Mouse (Mus musculus) gonadal fat pad, adult 2 months (tissue): ENCODE measurements around the gene Ube2n. TPM values are rescaled to one million over a fixed set of nuclear protein-coding genes. Genes with fewer than 3 reads are reported as not detected.
A peak's percentile ranks its signal among the peaks of the same experiment; 100 is the strongest.

Experiments used
- DNase-seq: peaks from one replicate; pipeline ENCODE4 v3.0.0-alpha.2; 2012; ENCODE audit warnings: low read depth
- polyA plus RNA-seq: library from polyadenylated mRNA; depleted of rRNA; stranded (reverse); fragments of >200 nt; gene quantifications from 2 replicates; pipeline ENCODE4 v1.2.3, GENCODE M21; 2012

The Ube2n gene
- polyA plus RNA-seq, 1 experiment = 67.7 TPM

DNA sequence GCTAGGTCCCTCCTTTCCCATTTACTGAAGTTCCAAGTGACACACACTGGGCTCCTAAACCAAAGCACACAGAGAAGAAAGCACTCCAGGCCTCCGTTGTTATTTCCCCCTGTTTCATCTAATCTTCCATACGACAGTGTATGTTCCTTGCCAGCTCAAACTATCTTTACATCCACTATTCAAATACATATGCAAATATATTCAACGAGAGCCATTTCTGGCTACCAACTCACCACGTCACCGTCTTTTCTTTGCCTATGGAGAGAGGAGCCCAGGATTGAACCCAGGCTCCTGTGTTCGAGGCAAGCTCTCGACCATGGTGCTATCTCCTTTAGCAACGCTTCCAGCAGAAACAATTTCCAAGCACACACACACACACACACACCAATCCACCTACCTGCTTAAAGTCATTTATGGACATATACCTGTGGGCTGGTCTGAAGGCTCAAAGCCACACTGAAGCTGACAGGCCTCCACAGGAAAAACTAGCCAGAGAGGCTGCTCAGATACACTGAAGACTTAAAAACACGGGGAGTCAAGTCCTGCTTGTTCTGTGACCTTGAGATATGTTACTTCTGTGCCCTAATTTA lies 45.5 kb downstream of the Ube2n start:
- no peak for DNase-seq

DNA sequence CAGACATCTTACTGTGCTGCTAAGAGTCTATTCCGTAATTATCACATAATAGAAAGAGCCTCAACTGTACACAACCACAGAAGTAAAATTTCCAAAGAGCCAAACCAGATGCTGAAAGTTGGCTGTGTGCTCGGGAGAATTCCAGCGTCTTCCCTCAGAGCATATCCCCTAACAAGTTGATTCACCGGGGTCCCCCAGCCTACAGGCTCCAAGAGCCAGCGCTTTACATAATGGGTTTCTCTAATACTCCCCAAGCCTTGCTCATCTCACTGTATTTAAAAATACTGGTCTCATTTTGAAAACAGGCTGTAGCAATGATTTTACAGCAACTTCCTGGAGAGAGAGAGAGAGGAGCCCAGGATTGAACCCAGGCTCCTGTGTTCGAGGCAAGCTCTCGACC lies 46.7 kb downstream of the Ube2n start:
- DNase-seq = no peak

GRCm38 (mm10) chr10:95562395-95562794 lies 47.5 kb downstream of the Ube2n start:
- no peak for DNase-seq

GRCm38 (mm10) chr10:95562859-95563841 lies 48.2 kb downstream of the Ube2n start:
- DNase-seq = no peak

GRCm38 (mm10) chr10:95563851-95564845 lies 49.2 kb downstream of the Ube2n start, which contains the start of gene Nudt4:
Gene Nudt4, minus strand, starts transcription at chr10:95564146.
- no peak for DNase-seq

DNA sequence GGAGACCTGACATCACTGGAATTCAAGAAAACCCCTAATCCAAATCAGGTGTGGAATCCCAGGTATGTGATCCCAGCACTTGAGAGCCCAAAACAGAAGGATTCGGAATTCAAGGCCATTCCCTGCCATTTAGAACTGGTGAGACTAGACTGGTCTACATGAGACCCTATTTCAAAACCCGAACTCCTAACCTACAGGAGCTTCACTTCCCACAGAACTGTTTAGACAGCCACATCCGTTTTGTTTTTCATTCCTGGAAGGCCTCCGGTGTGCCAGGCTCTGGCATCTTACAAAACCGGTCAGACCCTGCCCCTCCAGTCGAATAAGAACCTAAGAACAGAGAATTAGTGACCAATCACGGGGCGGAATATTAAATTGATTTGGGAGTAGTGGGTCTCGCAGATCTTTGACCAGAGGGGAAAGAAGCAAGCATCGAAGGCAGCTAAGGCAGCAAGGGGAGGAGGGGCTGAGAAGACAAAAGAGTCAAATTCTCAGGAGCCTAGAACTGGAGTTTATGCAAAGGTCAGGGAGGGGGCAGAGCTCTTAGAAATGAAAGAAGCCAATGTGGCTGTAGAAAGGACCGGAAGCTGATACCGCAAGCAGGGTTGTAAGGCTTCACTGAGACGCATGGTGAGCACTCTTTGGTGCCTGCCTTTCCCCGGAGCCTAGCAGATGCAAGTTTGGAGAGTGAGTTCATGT lies 50.4 kb downstream of the Ube2n start:
- no peak for DNase-seq

GRCm38 (mm10) chr10:95566786-95567185 lies 51.8 kb downstream of the Ube2n start:
- no peak for DNase-seq

DNA sequence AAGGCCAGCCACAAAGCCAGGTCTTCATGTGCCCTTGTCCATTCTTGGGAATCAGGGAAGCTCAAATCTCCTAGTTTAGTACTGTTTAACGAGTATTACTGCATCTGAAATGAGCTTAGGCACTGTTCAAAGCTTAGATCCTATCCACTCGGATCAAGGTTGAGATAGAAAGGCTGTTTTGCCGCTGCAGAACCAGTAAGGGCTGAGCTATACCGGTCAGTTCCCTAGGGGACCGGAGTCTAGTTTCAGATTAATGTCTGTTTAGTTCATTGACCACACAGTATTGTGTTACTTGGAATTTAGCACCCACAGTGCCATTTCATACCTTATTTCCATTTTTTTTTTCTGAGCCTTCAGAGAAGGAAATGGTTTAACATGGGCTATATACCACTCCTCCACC lies 52.6 kb downstream of the Ube2n start:
- DNase-seq = no peak

GRCm38 (mm10) chr10:95568016-95568415 lies 53.1 kb downstream of the Ube2n start:
- no peak for DNase-seq

- no peak for DNase-seq
Observed at GRCm38 (mm10) chr10:95569441-95569840, 54.5 kb downstream of the Ube2n start.

DNA sequence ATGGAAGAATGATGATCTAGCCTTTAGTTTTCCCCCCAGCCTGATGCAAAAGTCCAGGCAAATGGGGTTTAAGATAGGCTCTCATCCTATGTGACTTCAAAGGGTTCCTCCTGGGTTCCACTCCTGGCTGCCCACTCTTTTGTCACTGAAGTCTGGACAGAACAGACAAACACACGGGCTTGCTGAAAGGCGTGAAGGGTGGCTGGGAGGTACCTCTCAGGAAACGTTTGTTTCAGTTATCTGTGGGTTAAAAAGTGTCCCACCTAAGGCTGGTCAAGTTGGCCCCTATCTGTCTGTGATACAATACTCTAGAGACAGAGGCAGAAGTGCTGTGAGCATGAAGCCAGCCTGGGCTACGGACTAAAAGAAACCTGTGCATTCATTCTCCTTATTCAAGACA lies 60.0 kb downstream of the Ube2n start:
- no peak for DNase-seq

- no peak for DNase-seq
Observed at GRCm38 (mm10) chr10:95575839-95576380, 61.0 kb downstream of the Ube2n start.

GRCm38 (mm10) chr10:95576876-95577566 lies 62.1 kb downstream of the Ube2n start:
- DNase-seq = no peak

GRCm38 (mm10) chr10:95577567-95577950 lies 62.6 kb downstream of the Ube2n start:
- peak; percentile 62 for DNase-seq

GRCm38 (mm10) chr10:95585554-95585953 lies 70.6 kb downstream of the Ube2n start:
- DNase-seq = no peak

DNA sequence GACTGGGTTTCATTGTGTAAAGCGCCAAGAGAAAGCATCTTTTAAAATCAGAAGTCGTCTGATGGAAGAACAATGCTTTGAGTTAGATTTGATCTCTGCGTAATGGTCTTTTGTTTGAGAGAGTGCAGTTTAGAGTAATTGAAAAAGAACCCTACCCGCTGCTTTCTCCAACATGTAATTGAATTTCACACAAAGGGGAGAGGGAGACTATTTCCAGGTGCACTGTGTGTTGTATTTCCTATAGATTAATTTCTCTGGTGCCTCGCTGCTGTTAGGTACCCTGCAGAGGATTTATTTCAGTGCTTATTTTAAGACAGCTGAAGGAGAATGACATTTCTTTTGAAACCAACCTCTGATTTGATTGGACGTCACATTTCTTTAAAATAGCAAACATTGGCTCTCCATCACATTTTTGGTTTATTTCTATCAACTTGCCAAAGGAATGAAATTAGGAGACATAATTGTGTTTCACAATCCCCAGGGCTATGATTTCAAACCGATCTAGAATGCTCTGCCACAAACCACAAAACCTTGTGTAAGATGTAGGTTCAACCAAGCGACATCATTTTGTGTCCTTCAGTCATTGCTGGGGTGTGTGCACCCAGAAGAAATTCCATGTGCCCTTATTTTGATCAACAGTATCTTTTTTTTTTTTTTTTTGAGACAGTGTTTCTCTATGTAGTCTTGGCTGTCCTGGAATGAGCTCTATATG lies 72.7 kb downstream of the Ube2n start:
- no peak for DNase-seq

DNA sequence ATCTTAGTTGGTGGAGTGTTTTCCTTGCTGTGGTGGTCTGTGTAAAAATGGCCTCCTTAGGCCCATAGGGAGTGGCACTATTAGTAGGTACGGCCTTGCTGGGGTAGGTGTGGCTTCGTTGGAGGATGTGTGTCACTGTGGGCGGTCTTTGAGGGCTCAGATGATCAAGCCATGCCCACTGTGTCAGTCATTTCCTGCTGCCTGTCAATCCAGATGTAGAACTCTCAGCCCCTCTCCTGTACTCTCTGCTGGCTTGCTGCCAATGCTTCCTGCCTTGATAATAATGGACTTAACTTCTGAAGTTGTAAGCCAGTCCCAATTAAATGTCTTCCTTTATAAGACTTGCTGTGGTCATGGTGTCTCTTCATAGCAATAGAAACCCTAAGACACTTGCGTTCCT lies 74.3 kb downstream of the Ube2n start:
- DNase-seq = no peak

GRCm38 (mm10) chr10:95590196-95590595 lies 75.3 kb downstream of the Ube2n start:
- no peak for DNase-seq

DNA sequence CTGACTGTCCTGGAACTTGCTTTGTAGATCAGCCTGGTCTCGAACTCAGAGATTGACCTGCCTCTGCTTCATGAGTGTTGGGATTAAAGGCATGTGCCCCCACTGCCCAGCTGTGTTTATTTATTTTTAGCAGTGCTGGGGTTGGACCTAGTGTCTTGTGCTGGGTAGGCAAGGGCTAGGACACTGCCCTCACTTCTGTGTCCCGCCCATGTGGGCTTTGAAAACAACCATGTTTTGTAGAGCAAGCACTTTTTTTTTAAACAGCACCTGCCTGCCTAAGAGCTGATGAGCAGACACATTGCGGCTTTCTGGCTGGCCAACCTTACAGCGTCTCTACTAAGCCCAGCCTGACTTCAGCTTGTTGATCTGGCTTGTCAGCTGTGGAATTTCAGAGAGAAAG lies 76.3 kb downstream of the Ube2n start:
- DNase-seq = no peak

- DNase-seq = no peak
Observed at GRCm38 (mm10) chr10:95594414-95594813, 79.5 kb downstream of the Ube2n start.
